Mouse (Mus musculus): ENCODE measurements around the gene Rasgrp1.

Gene Rasgrp1

GRCm38 (mm10) chr2:117342547-117343239 lies at the start of gene Rasgrp1:
Gene Rasgrp1, minus strand, starts transcription at chr2:117343001.
- peak; percentile 30 to 58 for DNase-seq

GRCm38 (mm10) chr2:117389925-117390892 lies 47.4 kb upstream of the Rasgrp1 start:
- peak; percentile 13 to 26 for DNase-seq

- no peak for DNase-seq
Measured at GRCm38 (mm10) chr2:117389460-117389859, 46.7 kb upstream of the Rasgrp1 start.

DNA sequence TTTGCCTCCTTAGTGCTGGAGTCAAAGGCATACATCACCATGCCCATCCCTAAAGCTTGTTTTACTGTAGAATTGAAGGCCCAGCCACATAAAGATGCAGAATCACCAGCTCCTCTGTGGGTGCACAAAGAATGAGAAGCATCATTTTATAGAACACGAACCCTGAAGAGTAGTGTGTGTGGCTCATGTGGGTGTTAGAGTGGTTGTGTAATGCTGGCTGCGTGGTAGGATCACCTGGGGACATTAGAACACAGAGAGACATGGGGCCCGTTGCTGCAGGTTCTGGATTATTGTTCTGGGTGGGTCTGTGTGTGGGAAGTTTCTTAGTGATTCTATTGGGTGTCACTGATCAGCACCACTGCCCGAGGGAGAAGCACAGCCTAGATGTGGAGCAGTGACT lies 45.3 kb upstream of the Rasgrp1 start:
- no peak for DNase-seq

- no peak for DNase-seq
Measured at GRCm38 (mm10) chr2:117386981-117387705, 44.3 kb upstream of the Rasgrp1 start.

DNA sequence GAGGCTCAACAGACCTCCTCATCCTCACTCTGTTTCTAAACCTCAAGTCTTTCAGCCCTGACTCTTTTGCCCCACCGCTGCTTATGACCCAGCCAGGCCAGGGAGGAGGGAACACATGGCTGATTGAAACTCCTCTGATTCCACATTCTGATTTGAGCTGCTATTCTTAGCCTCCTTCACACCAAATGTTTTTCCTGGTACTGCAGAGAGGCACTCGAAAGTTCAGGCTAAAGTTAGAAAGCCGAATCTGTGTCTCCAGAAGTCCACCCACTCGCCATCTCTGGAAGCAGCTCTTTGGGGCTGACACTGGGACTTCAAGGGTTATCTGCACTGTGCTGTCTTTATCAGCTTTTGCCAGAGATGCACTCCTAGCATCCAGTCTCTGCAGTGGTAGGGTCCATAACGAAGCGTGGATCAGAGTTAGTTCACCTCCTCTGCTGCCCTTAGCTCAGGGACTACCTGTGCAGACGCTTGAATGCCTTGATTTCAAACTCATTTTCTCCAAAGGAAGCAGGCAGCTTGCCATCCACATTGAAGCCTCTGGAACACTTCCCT lies 43.3 kb upstream of the Rasgrp1 start:
- DNase-seq = no peak

- DNase-seq = peak; percentile 44 to 48
Measured at GRCm38 (mm10) chr2:117381314-117381713, 38.5 kb upstream of the Rasgrp1 start.

DNA sequence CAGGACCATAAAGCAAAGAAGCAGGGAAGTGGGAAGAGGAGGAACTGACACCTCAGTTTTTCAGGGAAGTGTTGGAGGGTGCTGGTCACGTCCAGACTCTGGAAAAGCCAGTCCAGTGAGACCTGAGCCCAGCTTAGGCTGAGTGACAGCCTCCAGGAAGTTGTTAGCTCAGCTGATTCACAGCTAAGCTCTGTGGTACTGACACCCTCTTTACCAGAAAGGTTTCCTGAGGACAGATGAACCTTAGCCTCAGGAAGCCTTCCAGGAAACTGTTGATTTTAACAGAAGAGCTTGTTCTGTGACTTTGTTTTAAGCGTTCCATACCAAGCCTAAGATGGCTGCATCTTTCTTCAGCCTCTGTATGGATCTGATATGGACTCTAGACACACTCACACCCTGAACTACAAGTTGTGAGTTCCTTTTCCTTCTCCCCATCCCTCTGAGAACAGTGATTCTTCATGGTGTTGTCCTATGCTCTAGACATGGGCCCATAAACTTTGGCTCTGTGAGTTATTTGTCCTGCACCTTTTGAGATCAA lies 31.6 kb upstream of the Rasgrp1 start:
- no peak for DNase-seq

GRCm38 (mm10) chr2:117371706-117372105 lies 28.9 kb upstream of the Rasgrp1 start:
- DNase-seq = no peak

GRCm38 (mm10) chr2:117366478-117366877 lies 23.7 kb upstream of the Rasgrp1 start:
- DNase-seq = no peak

DNA sequence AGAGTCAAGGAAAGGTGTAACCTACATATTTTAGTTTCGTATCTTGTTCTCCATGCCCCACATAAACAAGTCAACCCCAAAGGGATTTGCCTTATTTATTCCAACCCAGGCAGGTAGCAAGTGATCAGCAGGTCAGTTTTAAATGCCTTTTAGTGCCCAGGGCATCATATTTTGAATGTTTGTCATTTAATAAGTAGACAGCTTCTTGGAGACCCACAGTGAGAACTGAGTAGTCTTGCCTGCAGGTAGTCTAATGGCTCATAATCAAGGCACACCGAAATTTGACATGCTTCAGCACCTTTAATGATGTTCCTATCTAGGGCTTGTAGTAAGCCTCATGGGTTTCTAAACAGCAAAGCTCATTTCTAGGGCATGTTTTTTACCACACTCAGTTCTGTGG lies 21.3 kb upstream of the Rasgrp1 start:
- DNase-seq = no peak

- no peak for DNase-seq
Measured at GRCm38 (mm10) chr2:117357939-117358338, 15.1 kb upstream of the Rasgrp1 start.

DNA sequence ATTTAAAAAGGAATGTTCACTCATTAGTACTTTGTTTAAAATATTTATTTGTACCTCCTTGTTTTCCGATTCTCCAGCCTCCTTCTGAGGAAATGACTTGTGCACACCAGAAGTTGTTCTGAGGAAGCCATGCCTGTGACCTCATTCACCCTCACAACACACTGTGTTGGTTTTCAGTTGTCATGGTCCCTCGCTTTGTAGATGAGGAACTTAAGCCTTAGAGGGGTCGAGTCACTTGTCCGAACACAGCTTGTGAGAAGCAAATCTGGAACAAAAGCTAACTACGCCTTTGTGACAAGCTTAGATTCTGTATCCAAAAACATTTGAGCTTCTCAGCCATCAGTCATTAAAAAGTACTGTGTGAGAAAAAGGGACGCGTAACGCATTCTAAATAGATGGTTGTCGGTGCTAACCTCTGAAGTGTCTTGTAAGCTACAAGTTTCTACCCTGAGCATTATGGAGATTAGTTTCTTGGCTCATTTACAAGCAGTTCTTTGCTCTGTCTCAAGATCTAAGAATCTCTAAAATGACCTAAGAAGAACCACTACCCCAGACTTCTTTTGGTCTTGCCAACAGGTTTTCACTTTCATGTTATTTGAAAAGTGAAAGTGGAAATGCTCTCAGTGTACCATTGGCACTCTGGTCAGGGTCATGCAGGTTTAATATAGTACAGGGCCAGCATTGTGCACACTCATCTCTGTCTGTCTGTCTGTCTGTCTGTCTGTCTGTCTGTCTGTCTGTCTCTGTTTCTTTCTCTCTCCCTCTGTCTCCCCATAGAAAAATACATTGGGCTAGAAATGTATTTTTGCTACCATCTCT lies 9.7 kb upstream of the Rasgrp1 start:
- DNase-seq = no peak

DNA sequence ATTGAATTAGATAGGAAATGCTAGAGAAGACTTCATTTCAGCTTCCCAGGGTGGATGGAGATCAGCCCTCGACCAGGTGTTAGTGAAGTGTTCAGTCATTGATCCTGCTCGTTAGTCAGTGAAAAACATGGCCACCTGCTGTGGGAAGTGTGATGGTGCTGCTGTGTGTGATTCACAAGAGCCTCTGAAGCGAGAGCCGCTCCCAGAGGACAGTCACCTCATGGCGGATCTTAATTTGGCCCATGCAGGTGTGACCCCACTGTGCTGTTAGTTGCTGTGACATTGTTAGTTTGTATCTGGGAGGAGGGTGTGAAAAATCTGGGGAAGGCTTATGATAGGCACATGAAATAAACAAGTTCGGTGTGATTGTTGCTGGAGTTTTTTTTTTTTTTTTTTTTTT lies 7.3 kb upstream of the Rasgrp1 start:
- DNase-seq = no peak

GRCm38 (mm10) chr2:117343240-117343624 lies 431 bp upstream of the Rasgrp1 start:
- peak in 1 of 2 experiments; percentile 24 for DNase-seq

GRCm38 (mm10) chr2:117342090-117342546 lies 683 bp downstream of the Rasgrp1 start:
- peak; percentile 81 to 84 for DNase-seq

- DNase-seq = no peak
Measured at GRCm38 (mm10) chr2:117338501-117338900, 4.3 kb downstream of the Rasgrp1 start.

GRCm38 (mm10) chr2:117337902-117338301 lies 4.9 kb downstream of the Rasgrp1 start:
- DNase-seq = no peak

DNA sequence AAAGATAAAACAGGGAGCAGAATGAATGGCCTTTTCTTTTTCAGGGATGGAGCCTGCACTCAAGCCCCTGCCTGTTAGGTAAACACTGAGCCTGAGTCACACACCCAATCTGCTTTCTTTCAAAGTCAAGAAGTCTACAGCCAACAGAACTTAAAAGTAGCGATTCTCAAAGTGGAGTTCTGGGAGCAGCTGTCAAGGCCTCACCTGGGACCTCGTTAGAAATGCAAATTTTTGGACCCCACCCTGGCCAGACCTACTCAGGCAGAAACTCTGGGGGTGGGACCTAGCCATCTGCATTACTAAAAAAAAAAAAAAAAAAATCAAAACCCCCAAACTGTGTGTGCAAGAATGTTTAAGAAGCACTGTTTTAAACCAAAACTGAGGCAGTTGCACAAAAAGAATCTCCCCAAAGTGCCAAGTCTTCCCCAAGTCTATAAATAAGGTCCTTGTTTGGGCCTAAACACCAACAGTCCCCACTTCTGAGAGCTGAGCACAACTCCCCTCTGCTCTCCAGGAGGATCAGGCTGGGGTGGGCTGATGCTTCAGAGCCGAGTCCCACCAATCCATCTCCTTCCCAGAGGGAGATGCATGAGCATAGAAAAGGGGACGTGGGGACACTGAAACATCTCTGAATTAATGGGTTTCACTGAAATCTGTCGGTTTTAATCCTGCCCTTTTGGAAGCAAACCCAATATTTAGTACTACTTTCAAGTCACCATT lies 5.7 kb downstream of the Rasgrp1 start:
- no peak for DNase-seq

GRCm38 (mm10) chr2:117335552-117336188 lies 7.1 kb downstream of the Rasgrp1 start:
- no peak for DNase-seq

Data from kidney, postnatal 4 days (tissue).